Mouse (Mus musculus): ENCODE results near the gene Qpctl.

The Qpctl gene

GRCm38 (mm10) chr7:19149626-19150025 lies 535 bp upstream of the Qpctl start, which contains the start of gene Snrpd2:
Gene Snrpd2 (plus strand): TSS chr7:19149722.
- ChIA-PET CTCF (interaction anchor here in 3 of 4 experiments (0.6 to 2.8 kb wide), 11 partner anchors 12 to 214 kb away, joined by 3 to 20 read pairs (median 3); partner anchors contain the start of genes Fbxo46 (in 1 of the 3) and Gm4969 (in 1 of the 3)), POLR2A (interaction anchor here in 3 of 4 experiments (0.7 to 6.6 kb wide), 13 partner anchors 12 to 209 kb away, joined by 3 to 35 read pairs (median 3); partner anchors contain the start of genes Cd3eap (in 1 of the 3), Fbxo46 (in 1 of the 3) and Ppp1r13l (in 1 of the 3))

- ChIA-PET CTCF (interaction anchor here (0.6 to 2.8 kb wide), 14 partner anchors 11 to 215 kb away, joined by 3 to 20 read pairs (median 4); partner anchors contain the start of genes Fbxo46 (in 1 of the 4) and Gm4969 (in 1 of the 4)), POLR2A (interaction anchor here in 3 of 4 experiments (0.6 to 6.6 kb wide), 15 partner anchors 11 to 211 kb away, joined by 3 to 35 read pairs (median 3); partner anchors contain the start of genes Fbxo46 (in 2 of the 3), Cd3eap (in 1 of the 3), Fosb (in 1 of the 3) and Ppp1r13l (in 1 of the 3))
These were observed 764 bp downstream of the Qpctl start for GRCm38 (mm10) chr7:19148180-19148874.

GRCm38 (mm10) chr7:19147497-19148045 lies 1.5 kb downstream of the Qpctl start:
- ChIA-PET CTCF (interaction anchor here in 2 of 4 experiments (0.6 to 2.8 kb wide), 8 partner anchors 10 to 176 kb away, joined by 3 to 20 read pairs (median 3); no protein-coding TSS in a partner anchor), POLR2A (interaction anchor here in 3 of 4 experiments (0.7 to 6.6 kb wide), 7 partner anchors 10 to 155 kb away, joined by 3 to 35 read pairs (median 4); partner anchors contain the start of gene Fbxo46 (in 1 of the 3))

- ChIA-PET CTCF (interaction anchor here in 2 of 4 experiments (0.6 to 2.8 kb wide), 4 partner anchors 9 to 63 kb away, joined by 3 to 20 read pairs (median 3); partner anchors contain the start of gene Gm4969 (in 1 of the 2)), POLR2A (interaction anchor here in 2 of 4 experiments (1.0 to 6.6 kb wide), 4 partner anchors 10 to 18 kb away, joined by 3 to 35 read pairs (median 4); no protein-coding TSS in a partner anchor)
These were observed 2.3 kb downstream of the Qpctl start for GRCm38 (mm10) chr7:19146793-19147192.

- ChIA-PET CTCF (interaction anchor here (0.6 to 1.9 kb wide), 59 partner anchors 8 to 790 kb away, joined by 3 to 20 read pairs (median 4); partner anchors contain the start of genes Fbxo46 (in 2 of the 4), Cd3eap (in 1 of the 4), Eml2 (in 1 of the 4) and Gm4969 (in 1 of the 4)), POLR2A (interaction anchor here (0.6 to 4.9 kb wide), 18 partner anchors 10 to 807 kb away, joined by 3 to 35 read pairs (median 4); partner anchors contain the start of genes Qpctl (in 2 of the 4) and Snrpd2 (in 1 of the 4))
These were observed 11.7 kb downstream of the Qpctl start for GRCm38 (mm10) chr7:19137380-19137779.

- POLR2A ChIA-PET = interaction anchor here in 3 of 4 experiments (0.7 to 4.9 kb wide), 9 partner anchors 10 to 102 kb away, joined by 3 to 35 read pairs (median 4); partner anchors contain the start of genes Qpctl (in 2 of the 3) and Snrpd2 (in 1 of the 3)
- CTCF ChIA-PET = interaction anchor here (0.5 to 2.1 kb wide), 30 partner anchors 9 to 791 kb away, joined by 3 to 20 read pairs (median 4); partner anchors contain the start of genes Cd3eap (in 1 of the 4), Eml2 (in 1 of the 4), Fbxo46 (in 1 of the 4) and Ppm1n (in 1 of the 4)
These were observed 12.3 kb downstream of the Qpctl start for GRCm38 (mm10) chr7:19136673-19137334.

- POLR2A ChIA-PET = interaction anchor here in 2 of 4 experiments (0.6 to 4.9 kb wide), 7 partner anchors 11 to 143 kb away, joined by 3 to 35 read pairs (median 3); partner anchors contain the start of genes Qpctl (in 2 of the 2) and Snrpd2 (in 1 of the 2)
These were observed 12.9 kb downstream of the Qpctl start for GRCm38 (mm10) chr7:19136168-19136567.

GRCm38 (mm10) chr7:19131324-19131848 lies 17.7 kb downstream of the Qpctl start:
- CTCF ChIA-PET = interaction anchor here in 3 of 4 experiments (0.6 to 2.7 kb wide), 10 partner anchors 11 to 684 kb away, joined by 3 to 10 read pairs (median 3); partner anchors contain the start of genes Fbxo46 (in 1 of the 3) and Gipr (in 1 of the 3)
- POLR2A ChIA-PET = interaction anchor here in 3 of 4 experiments (0.7 to 6.7 kb wide), 14 partner anchors 9 to 556 kb away, joined by 3 to 32 read pairs (median 4); partner anchors contain the start of genes Fbxo46 (in 3 of the 3) and Gm4969 (in 1 of the 3)

More at GRCm38 (mm10) chr7:19136168-19136567, 12.9 kb downstream of the Qpctl start:
- CTCF ChIA-PET = interaction anchor here in 3 of 4 experiments (0.5 to 2.1 kb wide), 18 partner anchors 9 to 263 kb away, joined by 3 to 8 read pairs (median 4); partner anchors contain the start of genes Eml2 (in 1 of the 3) and Qpctl (in 1 of the 3)

GRCm38 (mm10) chr7:19130657-19131056 lies 18.4 kb downstream of the Qpctl start:
- ChIA-PET POLR2A (interaction anchor here in 3 of 4 experiments (0.6 to 6.7 kb wide), 8 partner anchors 9 to 477 kb away, joined by 3 to 32 read pairs (median 5); partner anchors contain the start of genes Fbxo46 (in 2 of the 3) and Gm4969 (in 1 of the 3)), CTCF (interaction anchor here in 3 of 4 experiments (0.6 to 2.7 kb wide), 9 partner anchors 10 to 685 kb away, joined by 3 to 10 read pairs (median 3); partner anchors contain the start of genes Fbxo46 (in 1 of the 3), Foxa3 (in 1 of the 3) and Gipr (in 1 of the 3))

- ChIA-PET CTCF (interaction anchor here in 1 of 4 experiments (1.3 to 2.0 kb wide), 2 partner anchors 10 to 106 kb away, joined by 3 to 8 read pairs; partner anchors contain the start of genes Fbxo46 and Foxa3), POLR2A (interaction anchor here in 2 of 4 experiments (1.0 to 6.7 kb wide), 4 partner anchors 9 to 46 kb away, joined by 3 to 32 read pairs (median 15); partner anchors contain the start of genes Fbxo46 (in 2 of the 2), Eml2 (in 1 of the 2) and Gm4969 (in 1 of the 2))
These were observed 19.7 kb downstream of the Qpctl start for GRCm38 (mm10) chr7:19129396-19129795.

GRCm38 (mm10) chr7:19127744-19128143 lies 21.3 kb downstream of the Qpctl start:
- CTCF ChIA-PET = interaction anchor here (0.6 to 1.3 kb wide), 10 partner anchors 9 to 225 kb away, joined by 3 to 6 read pairs (median 3); partner anchors contain the start of gene Six5 (in 1 of the 4)
- POLR2A ChIA-PET = interaction anchor here in 2 of 4 experiments (0.6 to 6.7 kb wide), 4 partner anchors 8 to 167 kb away, joined by 4 to 32 read pairs (median 16); partner anchors contain the start of genes Fbxo46 (in 2 of the 2) and Gm4969 (in 1 of the 2)

GRCm38 (mm10) chr7:19124713-19125112 lies 24.4 kb downstream of the Qpctl start:
- CTCF ChIA-PET = interaction anchor here in 2 of 4 experiments (0.6 to 1.7 kb wide), 5 partner anchors 10 to 388 kb away, joined by 3 to 6 read pairs (median 3); no protein-coding TSS in a partner anchor
- POLR2A ChIA-PET = interaction anchor here in 1 of 4 experiments (0.6 to 0.7 kb wide), 2 partner anchors 37 to 54 kb away, joined by 4 to 5 read pairs; no protein-coding TSS in a partner anchor

GRCm38 (mm10) chr7:19121686-19122085 lies 27.4 kb downstream of the Qpctl start:
- POLR2A ChIA-PET = interaction anchor here in 2 of 4 experiments (1.9 to 4.3 kb wide), 3 partner anchors 8 to 28 kb away, joined by 5 to 64 read pairs (median 32); partner anchors contain the start of gene Six5 (in 1 of the 2)
- CTCF ChIA-PET = interaction anchor here in 1 of 4 experiments (4.2 kb wide), 1 partner anchor 29 kb away, joined by 31 read pairs; no protein-coding TSS in a partner anchor

GRCm38 (mm10) chr7:19119631-19120429 lies 29.3 kb downstream of the Qpctl start, which contains the start of gene Fbxo46:
Gene Fbxo46 (plus strand): TSS chr7:19119859.
- ChIA-PET POLR2A (interaction anchor here (0.6 to 4.3 kb wide), 43 partner anchors 10 to 509 kb away, joined by 3 to 64 read pairs (median 4); partner anchors contain the start of genes Six5 (in 3 of the 4), Gipr (in 2 of the 4), Rsph6a (in 2 of the 4) and Cd3eap (in 1 of the 4)), CTCF (interaction anchor here (0.5 to 4.2 kb wide), 23 partner anchors 9 to 1106 kb away, joined by 3 to 31 read pairs (median 4); partner anchors contain the start of genes Foxa3 (in 2 of the 4), Eml2 (in 1 of the 4), Irf2bp1 (in 1 of the 4) and Qpctl (in 1 of the 4))
